Mouse (Mus musculus): ENCODE data around the gene Prpf4.

DNA sequence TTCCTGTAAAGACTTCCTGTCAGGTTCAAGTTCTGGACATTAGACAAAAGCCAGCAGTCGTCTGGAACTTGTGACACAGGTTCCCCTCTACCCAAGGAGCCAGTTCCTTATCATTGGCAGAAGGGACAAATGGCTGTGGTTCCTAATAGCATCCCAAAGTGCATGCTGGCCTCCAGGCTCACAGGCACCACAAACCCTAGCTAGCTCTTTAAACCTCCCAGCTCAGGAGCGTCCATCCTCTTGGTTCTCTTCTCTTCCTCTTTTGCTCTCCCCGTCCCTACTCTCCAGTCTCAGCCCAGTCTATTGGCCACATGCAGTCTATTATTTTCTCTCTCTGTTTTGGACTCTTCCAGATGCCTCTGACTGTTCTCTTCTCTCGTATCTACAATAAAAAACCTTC lies 31.2 kb downstream of the Prpf4 start:
- TF ChIP-seq POLR2A (IDR thresholded peaks at IDR 0.05; ENCODE audit: low read depth, low read length), result no peak
- no peak for TF ChIP-seq CTCF (IDR thresholded peaks at IDR 0.05; ENCODE audit: borderline replicate concordance, insufficient read depth, low read length)

Measured in embryonic fibroblast, embryonic 13.5 days (primary cell).